Mouse (Mus musculus) heart, embryonic 14.5 days (tissue): Measurements from ENCODE around the gene Fam19a5. TPM values are rescaled to one million over a fixed set of nuclear protein-coding genes. Genes with fewer than 3 reads are reported as not detected.

Experiments
- ATAC-seq: fragments of 200-750 bp; cut with Nextera tagmentation; 2 replicates; pipeline ENCODE4 v1.8.0; 2017; ENCODE audit warnings: low read depth, moderate TSS enrichment; ENCODE audit not compliant: insufficient number of reproducible peaks, insufficient read depth, low FRiP score
- H3K27ac ChIP-seq, 2 experiments: fragments of 200-500 bp in 1 of 2; fragments of 300-500 bp in 1 of 2; sonication (generic) in 1 of 2; replicated peaks in 1 of 2; 2 replicates each; pipeline ENCODE4 v1.5.1; 2012 to 2014; ENCODE audit warnings: low read depth in 2 of 2, low read length in 2 of 2, control low read depth in 1 of 2, mild to moderate bottlenecking in 1 of 2, mixed read lengths in 1 of 2; ENCODE audit not compliant: control insufficient read depth in 1 of 2, insufficient read depth in 1 of 2
- H3K27me3 ChIP-seq: fragments of 300-500 bp; sonication (generic); 2 replicates; pipeline ENCODE4 v1.6.1; 2014; ENCODE audit warnings: mild to moderate bottlenecking, low read length, control low read depth; ENCODE audit not compliant: control insufficient read depth, insufficient read depth
- H3K36me3 ChIP-seq: fragments of 300-500 bp; sonication (generic); 2 replicates; pipeline ENCODE4 v1.6.1; 2014; ENCODE audit warnings: mild to moderate bottlenecking, control low read depth, low read length, mixed read lengths; ENCODE audit not compliant: control insufficient read depth, insufficient read depth
- H3K4me1 ChIP-seq, 2 experiments: fragments of 200-500 bp in 1 of 2; fragments of 300-500 bp in 1 of 2; sonication (generic) in 1 of 2; 2 replicates each; pipeline ENCODE4 v1.6.1; 2012 to 2014; ENCODE audit warnings: low read length in 2 of 2, control low read depth in 1 of 2, mixed read lengths in 1 of 2; ENCODE audit not compliant: control insufficient read depth in 2 of 2, insufficient read depth in 2 of 2
- H3K4me2 ChIP-seq: fragments of 300-500 bp; sonication (generic); 2 replicates; pipeline ENCODE4 v1.6.1; 2014; ENCODE audit warnings: mild to moderate bottlenecking, low read length
- H3K4me3 ChIP-seq, 2 experiments: fragments of 200-500 bp in 1 of 2; fragments of 300-500 bp in 1 of 2; sonication (generic) in 1 of 2; 2 replicates each; pipeline ENCODE4 v1.5.1; 2012 to 2014; ENCODE audit warnings: low read length in 2 of 2, mild to moderate bottlenecking in 2 of 2, control low read depth in 1 of 2, low read depth in 1 of 2, moderate library complexity in 1 of 2; ENCODE audit not compliant: control insufficient read depth in 1 of 2, insufficient read depth in 1 of 2
- H3K9ac ChIP-seq: fragments of 300-500 bp; sonication (generic); 2 replicates; pipeline ENCODE4 v1.6.1; 2014; ENCODE audit warnings: mild to moderate bottlenecking, low read length
- H3K9me3 ChIP-seq: fragments of 300-500 bp; sonication (generic); 2 replicates; pipeline ENCODE4 v1.6.1; 2016; ENCODE audit warnings: low read length, control low read depth; ENCODE audit not compliant: control insufficient read depth
- WGBS: fragments of 180-500 bp; shearing (Covaris S2); extraction: QIAGEN DNeasy Blood & Tissue Kit; methylation state at CpG from one replicate; pipeline ENCODE4 v1.1.7; 2014; 5-methylcytosine and 5-hydroxymethylcytosine counted together
- polyA plus RNA-seq: library from polyadenylated mRNA; unstranded; fragments of >200 nt; fragmentation: Nextera tagmentation; extraction: Ambion mirVana; gene quantifications from 2 replicates; pipeline ENCODE4 v1.2.1, GENCODE M21; 2014

Gene Fam19a5
- polyA plus RNA-seq, 1 experiment from 2014 or later: 0.57 TPM

- no peak overlapping the region for H3K4me2 ChIP-seq
- no peaks in the 10 kb centered on the region for H3K4me1 ChIP-seq
- no peak overlapping the region for H3K27ac ChIP-seq
- H3K9me3 ChIP-seq: no peaks in the 10 kb centered on the region
- H3K4me3 ChIP-seq: no peak overlapping the region
- 76% methylated on average over 3 of the region's 3 CpGs for WGBS
- no peak overlapping the region for H3K9ac ChIP-seq
- H3K36me3 ChIP-seq: no peaks in the 10 kb centered on the region
- H3K27me3 ChIP-seq: no peaks in the 10 kb centered on the region
- ATAC-seq: no peak
Measured at GRCm38 (mm10) chr15:87755482-87755881, 211.4 kb downstream of the Fam19a5 start.

- WGBS: 78% methylated on average over 3 of the region's 3 CpGs
- no peak for ATAC-seq
- H3K4me3 ChIP-seq: no peak overlapping the region
Measured at GRCm38 (mm10) chr15:87765876-87766275, 221.8 kb downstream of the Fam19a5 start.

GRCm38 (mm10) chr15:87773955-87774354 is 229.9 kb downstream of the Fam19a5 start:
- 58% methylated on average over 4 of the region's 4 CpGs for WGBS
- no peak for ATAC-seq

More at GRCm38 (mm10) chr15:87765876-87766275, 221.8 kb downstream of the Fam19a5 start:
- H3K4me1 ChIP-seq: no peaks in the 10 kb centered on the region
- H3K27ac ChIP-seq: no peak overlapping the region
- no peaks in the 10 kb centered on the region for H3K36me3 ChIP-seq
- no peaks in the 10 kb centered on the region for H3K27me3 ChIP-seq
- H3K4me2 ChIP-seq: no peak overlapping the region
- H3K9me3 ChIP-seq: peaks cover 7% of the 10 kb centered on the region
- H3K9ac ChIP-seq: no peak overlapping the region

GRCm38 (mm10) chr15:87783331-87783730 is 239.2 kb downstream of the Fam19a5 start:
- no peak overlapping the region for H3K4me3 ChIP-seq
- H3K9ac ChIP-seq: no peak overlapping the region
- no peak for ATAC-seq
- H3K27ac ChIP-seq: no peak overlapping the region
- WGBS: 74% methylated on average over 2 of the region's 2 CpGs
- no peak overlapping the region for H3K4me2 ChIP-seq
- no peaks in the 10 kb centered on the region for H3K4me1 ChIP-seq
- no peaks in the 10 kb centered on the region for H3K27me3 ChIP-seq
- no peaks in the 10 kb centered on the region for H3K9me3 ChIP-seq
- H3K36me3 ChIP-seq: no peaks in the 10 kb centered on the region

More at GRCm38 (mm10) chr15:87773955-87774354, 229.9 kb downstream of the Fam19a5 start:
- H3K9ac ChIP-seq: no peak overlapping the region
- no peaks in the 10 kb centered on the region for H3K27me3 ChIP-seq
- no peak overlapping the region for H3K4me3 ChIP-seq
- H3K4me1 ChIP-seq: no peaks in the 10 kb centered on the region
- peaks cover 3% of the 10 kb centered on the region; the same call in 1 of the 2 replicates for H3K9me3 ChIP-seq
- no peak overlapping the region for H3K27ac ChIP-seq
- H3K4me2 ChIP-seq: no peak overlapping the region
- H3K36me3 ChIP-seq: no peaks in the 10 kb centered on the region

GRCm38 (mm10) chr15:87789671-87790070 is 245.6 kb downstream of the Fam19a5 start:
- 61% methylated on average over 4 of the region's 4 CpGs for WGBS
- Histone ChIP-seq H3K4me1 (no peaks in the 10 kb centered on the region), H3K27me3 (no peaks in the 10 kb centered on the region), H3K4me3 (no peak overlapping the region), H3K9ac (no peak overlapping the region), H3K4me2 (no peak overlapping the region), H3K27ac (no peak overlapping the region), H3K36me3 (no peaks in the 10 kb centered on the region), H3K9me3 (no peaks in the 10 kb centered on the region)
- no peak for ATAC-seq

GRCm38 (mm10) chr15:87793661-87794060 is 249.6 kb downstream of the Fam19a5 start:
- no peaks in the 10 kb centered on the region for H3K27me3 ChIP-seq
- no peak for ATAC-seq
- no peak overlapping the region for H3K9ac ChIP-seq
- H3K4me2 ChIP-seq: no peak overlapping the region
- no peaks in the 10 kb centered on the region for H3K4me1 ChIP-seq
- H3K27ac ChIP-seq: no peak overlapping the region
- no peak overlapping the region for H3K4me3 ChIP-seq
- H3K36me3 ChIP-seq: no peaks in the 10 kb centered on the region
- WGBS: 76% methylated on average over 3 of the region's 3 CpGs
- no peaks in the 10 kb centered on the region for H3K9me3 ChIP-seq

GRCm38 (mm10) chr15:87796571-87796970 is 252.5 kb downstream of the Fam19a5 start:
- no peak overlapping the region for H3K4me3 ChIP-seq
- no peak overlapping the region for H3K27ac ChIP-seq
- no peaks in the 10 kb centered on the region for H3K27me3 ChIP-seq
- H3K36me3 ChIP-seq: no peaks in the 10 kb centered on the region
- H3K9ac ChIP-seq: no peak overlapping the region
- 68% methylated on average over 3 of the region's 3 CpGs for WGBS
- ATAC-seq: no peak
- no peaks in the 10 kb centered on the region for H3K4me1 ChIP-seq
- no peak overlapping the region for H3K4me2 ChIP-seq
- H3K9me3 ChIP-seq: no peaks in the 10 kb centered on the region
